In genomic region chr2:156720675-156721553, GRCm38 (mm10) we compare ENCODE assay signal across 8 mouse cellular contexts. TPM values are rescaled to one million over a fixed set of nuclear protein-coding genes. Genes with fewer than 3 reads are reported as not detected.
A peak's percentile ranks its signal among the peaks of the same experiment; 100 is the strongest.
DNase-seq lines count a peak whose midpoint lies in the region; ATAC-seq and TF ChIP-seq lines count a peak whose summit lies in the region.

No protein-coding gene starts in this region.

- intact Hi-C loops in left cerebral cortex, postnatal 4 days (cut with DNase I) = no loop called here

- H3K9ac ChIP-seq in intestine, postnatal 0 days (ENCODE audit: low read depth, low read length) = peak overlapping the region; percentile 85
- H3K9ac ChIP-seq in midbrain, embryonic 11.5 days (ENCODE audit: low read length) = peak overlapping the region; percentile 97

- under 1% methylated on average over 113 of the region's 114 CpGs for WGBS in embryonic facial prominence, embryonic 10.5 days
- under 1% methylated on average over 66 of the region's 114 CpGs for WGBS in intestine, postnatal 0 days
- WGBS in midbrain, embryonic 11.5 days = under 1% methylated on average over 107 of the region's 114 CpGs

- no peaks in the 10 kb centered on the region for H3K27me3 ChIP-seq in embryonic facial prominence, embryonic 10.5 days (replicated peaks; ENCODE audit: low read depth, poor library complexity, severe bottlenecking)
- H3K27me3 ChIP-seq in intestine, postnatal 0 days (replicated peaks; ENCODE audit: control insufficient read depth, insufficient read depth, low read length) = no peaks in the 10 kb centered on the region
- no peaks in the 10 kb centered on the region for H3K27me3 ChIP-seq in midbrain, embryonic 11.5 days (ENCODE audit: control insufficient read depth, insufficient read depth, low read length)

- peak; percentile 76 for TF ChIP-seq CTCF in intestine, postnatal 0 days (IDR thresholded peaks at IDR 0.05; ENCODE audit: low read depth)

- H3K36me3 ChIP-seq in embryonic facial prominence, embryonic 10.5 days (replicated peaks) = no peaks in the 10 kb centered on the region
- no peaks in the 10 kb centered on the region for H3K36me3 ChIP-seq in intestine, postnatal 0 days (ENCODE audit: control insufficient read depth, insufficient read depth)
- no peaks in the 10 kb centered on the region for H3K36me3 ChIP-seq in midbrain, embryonic 11.5 days (ENCODE audit: control insufficient read depth, insufficient read depth, low read length)

- peak overlapping the region; percentile 94 for H3K4me2 ChIP-seq in intestine, postnatal 0 days (replicated peaks; ENCODE audit: low read depth)
- H3K4me2 ChIP-seq in midbrain, embryonic 11.5 days = peak overlapping the region; percentile 80

- no peaks in the 10 kb centered on the region for H3K9me3 ChIP-seq in embryonic facial prominence, embryonic 10.5 days
- H3K9me3 ChIP-seq in intestine, postnatal 0 days (ENCODE audit: control insufficient read depth) = no peaks in the 10 kb centered on the region
- H3K9me3 ChIP-seq in midbrain, embryonic 11.5 days (ENCODE audit: control insufficient read depth, low read length) = no peaks in the 10 kb centered on the region

- ATAC-seq in granulocyte monocyte progenitor cell, adult 5-6 weeks (replicated peaks; ENCODE audit: poor library complexity, severe bottlenecking) = peak; percentile 78
- peak; percentile 94 for ATAC-seq in intestine, postnatal 0 days
- ATAC-seq in midbrain, embryonic 11.5 days (ENCODE audit: low FRiP score) = peak; percentile 94

- peak overlapping the region; percentile 98 for H3K27ac ChIP-seq in embryonic facial prominence, embryonic 10.5 days (replicated peaks)
- peak overlapping the region; percentile 80 for H3K27ac ChIP-seq in intestine, postnatal 0 days (ENCODE audit: low read depth, low read length)
- H3K27ac ChIP-seq in midbrain, embryonic 11.5 days (ENCODE audit: low read depth, low read length) = peak overlapping the region; percentile 68

- peaks cover 77% of the 10 kb centered on the region for H3K4me1 ChIP-seq in embryonic facial prominence, embryonic 10.5 days
- peaks cover 16% of the 10 kb centered on the region for H3K4me1 ChIP-seq in intestine, postnatal 0 days (replicated peaks; ENCODE audit: control insufficient read depth, insufficient read depth, low read length)
- H3K4me1 ChIP-seq in midbrain, embryonic 11.5 days (ENCODE audit: control insufficient read depth, insufficient read depth, low read length) = peaks cover 33% of the 10 kb centered on the region

- peak; percentile 98 for DNase-seq in adrenal gland, postnatal 14 days
- DNase-seq in embryonic facial prominence, embryonic 10.5 days (ENCODE audit: low spot score) = peak; percentile 98
- peak; percentile 97 for DNase-seq in left cerebral cortex, postnatal 4 days
- DNase-seq in midbrain, embryonic 11.5 days (ENCODE audit: low spot score, missing footprints) = peak; percentile 100
- peak; percentile 98 for DNase-seq in right cerebral cortex, postnatal 4 days
- DNase-seq in yolk sac, embryonic 10.5 days (ENCODE audit: low spot score) = peak; percentile 95

- H3K4me3 ChIP-seq in embryonic facial prominence, embryonic 10.5 days = peak overlapping the region; percentile 93
- peak overlapping the region; percentile 93 for H3K4me3 ChIP-seq in intestine, postnatal 0 days (ENCODE audit: low read depth, low read length)
- H3K4me3 ChIP-seq in midbrain, embryonic 11.5 days (ENCODE audit: low read depth, low read length) = peak overlapping the region; percentile 98

RNA-seq across cellular contexts. Expression of gene Myl9, which starts 54.3 kb away (rescaled TPM):
- total RNA-seq in adrenal gland, postnatal 14 days (2021) = 54.6 and 70.5 TPM in 2 replicates
- polyA plus RNA-seq in embryonic facial prominence, embryonic 10.5 days (2016; fragmentation: Nextera tagmentation; extraction: Ambion mirVana) = 82.9 and 91.7 TPM in 2 replicates
- total RNA-seq in granulocyte monocyte progenitor cell, adult 5-6 weeks (2014; fragmentation: Nextera tagmentation) = not detected in 2 replicates
- total RNA-seq in granulocyte monocyte progenitor cell, adult 5-6 weeks (2017) = not detected in 2 replicates
- polyA plus RNA-seq in intestine, postnatal 0 days (2015; fragmentation: Nextera tagmentation; extraction: Ambion mirVana) = 1,325 and 1,382 TPM in 2 replicates
- total RNA-seq in left cerebral cortex, postnatal 4 days (2021) = 10 to 100 TPM; 13.4 to 18.6 TPM
- polyA plus RNA-seq in midbrain, embryonic 11.5 days (2014; fragmentation: Nextera tagmentation; extraction: Ambion mirVana) = 112 and 118 TPM in 2 replicates

Comparison
In these comparisons a context has a peak if more than half of its experiments do, and no peak if none do; other contexts are left out.
1. Peak in every context shown above with its lines: DNase-seq, ATAC-seq, H3K4me3 ChIP-seq and H3K27ac ChIP-seq.
2. RNA of gene Myl9, which starts 54.3 kb away (total RNA-seq): 54.6 to 70.5 TPM in adrenal gland, postnatal 14 days and 13.4 to 18.6 TPM in left cerebral cortex, postnatal 4 days; not detected in granulocyte monocyte progenitor cell, adult 5-6 weeks; every median in the first group is over 10 times any median in the second.